Mouse (Mus musculus): ENCODE measurements around the gene Gm3252. TPM values are rescaled to one million over a fixed set of nuclear protein-coding genes. Genes with fewer than 3 reads are reported as not detected.
"Not testable (repeated sequence)": the region's sequence is repeated elsewhere in the genome, so short reads cannot be mapped to it uniquely, and the experiment has no call there.

Gene Gm3252
- not detected for total RNA-seq (2021)
- long read RNA-seq, experiment 1, result 0 reads
- long read RNA-seq, experiment 2, result 0 reads

GRCm38 (mm10) chr14:4726038-4726880 is at the start of gene Gm3252:
TSS of gene Gm3252 (plus strand) at chr14:4726775.
- DNase-seq, result not testable (repeated sequence)

- DNase-seq, result not testable (repeated sequence)
Observed at GRCm38 (mm10) chr14:4708938-4709337, 17.6 kb upstream of the Gm3252 start, which contains the start of gene Gm7876. TSS of gene Gm7876 (plus strand) at chr14:4709238.

- not testable (repeated sequence) for DNase-seq
Observed at GRCm38 (mm10) chr14:4776037-4776436, 49.5 kb downstream of the Gm3252 start, which contains the start of gene Gm9602. TSS of gene Gm9602 (plus strand) at chr14:4776337.

Other genes starting within 250 kb of the Gm3252 start
- not detected for gene Gm3182, start 245.0 kb upstream of the Gm3252 start, total RNA-seq (2021)
- gene Gm3047, start 171.4 kb upstream of the Gm3252 start, total RNA-seq (2021), result not detected
- not detected for gene Gm8159, start 94.4 kb upstream of the Gm3252 start, total RNA-seq (2021)
- not detected for gene Gm3239, start 62.6 kb upstream of the Gm3252 start, total RNA-seq (2021)
- not detected for gene Gm7876, start 17.5 kb upstream of the Gm3252 start, total RNA-seq (2021)
- gene Gm9602, start 49.6 kb downstream of the Gm3252 start, total RNA-seq (2021), result not detected
- gene Gm3269, start 111.3 kb downstream of the Gm3252 start, total RNA-seq (2021), result not detected
- gene Gm3264, start 128.8 kb downstream of the Gm3252 start, total RNA-seq (2021), result 1 to 10 TPM in 1 of 2 experiments, not detected in 1; 1.6 TPM
- not detected for gene Gm3278, start 165.6 kb downstream of the Gm3252 start, total RNA-seq (2021)